Mouse (Mus musculus) cerebellum, adult 9-10 months (tissue): ENCODE measurements at regions not wholly inside any gene's neighbourhood (a gene's known extent, or its start where the extent isn't known, plus 50 kb on each side); places are given as distances from the start of the nearest gene placed in this dataset.
A peak's percentile ranks its signal among the peaks of the same experiment; 100 is the strongest.
"Not testable (repeated sequence)": the region's sequence is repeated elsewhere in the genome, so short reads cannot be mapped to it uniquely, and the experiment has no call there.

Experiments used
- DNase-seq: peaks from one replicate; pipeline ENCODE4 v3.0.0; 2022

DNA sequence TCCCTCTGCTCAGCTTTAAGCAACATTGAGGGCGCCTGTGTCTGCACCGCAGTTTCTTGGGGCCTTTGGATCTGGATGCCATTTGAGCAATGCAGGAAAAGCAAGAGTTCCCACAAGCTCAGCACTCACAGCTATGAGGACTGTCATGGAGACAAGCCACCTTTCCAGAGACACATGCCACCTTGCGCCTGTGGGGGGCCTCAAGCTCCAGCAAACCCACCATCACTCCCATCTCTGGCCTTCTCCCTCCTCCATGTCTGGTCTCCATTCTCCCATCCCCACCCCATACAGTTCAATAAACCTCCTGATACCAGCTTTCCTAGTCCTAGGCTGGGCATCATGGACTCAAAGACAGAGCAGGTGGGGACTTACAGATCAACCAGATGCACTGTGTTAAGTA lies 97.8 kb downstream of the Wdr11 start:
- DNase-seq: no peak

- no peak for DNase-seq
Measured at GRCm38 (mm10) chr7:129690868-129691267, 99.2 kb downstream of the Wdr11 start.

- DNase-seq: peak; percentile 6
Measured at GRCm38 (mm10) chr7:129691619-129692071, 100.0 kb downstream of the Wdr11 start.

- no peak for DNase-seq
Measured at GRCm38 (mm10) chr7:129693635-129694034, 102.0 kb downstream of the Wdr11 start.

- DNase-seq: no peak
Measured at GRCm38 (mm10) chr7:129694168-129694567, 102.5 kb downstream of the Wdr11 start.

GRCm38 (mm10) chr7:129699931-129700570 lies 108.4 kb downstream of the Wdr11 start:
- DNase-seq: no peak

DNA sequence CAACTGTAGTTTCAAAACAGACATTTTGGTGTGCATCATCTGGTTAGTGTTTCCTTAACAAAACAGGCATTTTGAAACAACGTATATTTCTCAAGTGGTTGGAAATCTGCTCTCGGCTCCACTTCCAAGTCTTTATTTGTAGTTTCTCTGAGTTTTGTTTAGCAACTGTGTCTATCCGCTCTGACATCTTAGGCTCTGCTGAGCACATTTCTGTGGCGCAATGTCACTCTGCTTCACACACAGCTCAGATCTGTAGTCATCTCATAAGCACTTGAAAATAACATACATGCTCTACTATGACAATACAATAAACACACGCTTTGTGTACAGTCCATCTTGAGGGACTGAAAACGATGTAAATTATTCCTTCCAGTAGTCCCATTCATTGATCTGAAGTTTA lies 135.9 kb downstream of the Wdr11 start:
- no peak for DNase-seq

GRCm38 (mm10) chr7:129729709-129730238 lies 138.1 kb downstream of the Wdr11 start:
- no peak for DNase-seq

- no peak for DNase-seq
Measured at GRCm38 (mm10) chr7:129730785-129731352, 139.2 kb downstream of the Wdr11 start.

- no peak for DNase-seq
Measured at GRCm38 (mm10) chr7:129742657-129743056, 151.0 kb downstream of the Wdr11 start.

DNA sequence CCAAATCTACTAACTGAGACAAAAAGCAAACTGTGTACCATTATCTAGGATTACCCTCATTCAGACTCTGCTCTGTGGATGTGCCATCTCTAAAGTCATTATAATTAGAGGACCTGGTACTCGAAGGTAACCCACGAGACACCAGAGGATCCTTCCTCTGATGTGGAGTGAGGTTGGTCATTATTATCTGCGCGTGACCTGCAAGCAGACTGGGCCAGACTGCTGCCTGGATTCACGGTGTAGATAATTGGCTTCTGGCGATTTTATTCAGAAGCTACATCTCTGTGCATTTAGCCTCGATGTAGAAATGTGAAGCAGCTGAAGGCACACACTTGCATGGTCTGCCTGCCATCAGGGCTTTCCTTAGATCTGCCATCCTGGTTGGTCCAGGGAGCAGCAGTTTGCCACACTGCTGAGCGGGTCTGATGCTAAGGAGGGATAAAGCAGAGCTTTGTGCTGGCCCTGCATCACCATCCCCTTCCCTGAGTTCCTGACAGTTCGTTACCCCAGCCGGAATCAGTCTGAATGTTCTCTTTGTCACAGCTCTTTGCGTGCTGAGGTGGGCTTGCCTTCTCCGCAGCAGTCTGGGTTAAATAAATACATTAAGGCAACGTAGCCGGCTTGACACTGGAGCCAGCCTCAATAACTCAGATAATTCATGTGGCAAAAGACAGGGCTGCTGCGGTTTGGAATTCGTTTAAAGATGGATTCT lies 152.4 kb downstream of the Wdr11 start:
- no peak for DNase-seq

DNA sequence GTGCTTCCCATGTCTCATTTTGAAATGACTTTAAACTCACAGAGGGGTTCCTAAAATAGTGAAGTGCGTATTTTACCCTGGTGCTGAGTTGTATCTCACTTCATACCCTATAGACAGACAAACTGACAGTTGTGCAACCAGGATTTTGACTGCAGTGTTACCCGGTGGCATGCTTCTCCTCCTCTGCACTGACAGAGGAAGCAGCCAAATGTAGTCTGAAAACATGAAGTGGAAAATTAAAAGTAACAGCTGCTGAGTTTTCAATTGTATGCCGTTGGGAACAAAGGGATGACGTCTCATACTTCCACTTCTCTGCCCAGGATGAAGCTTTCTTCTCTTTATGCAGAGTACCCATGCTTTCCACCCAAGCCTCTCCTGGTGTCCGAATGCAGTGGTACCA lies 155.0 kb downstream of the Wdr11 start:
- DNase-seq: no peak

DNA sequence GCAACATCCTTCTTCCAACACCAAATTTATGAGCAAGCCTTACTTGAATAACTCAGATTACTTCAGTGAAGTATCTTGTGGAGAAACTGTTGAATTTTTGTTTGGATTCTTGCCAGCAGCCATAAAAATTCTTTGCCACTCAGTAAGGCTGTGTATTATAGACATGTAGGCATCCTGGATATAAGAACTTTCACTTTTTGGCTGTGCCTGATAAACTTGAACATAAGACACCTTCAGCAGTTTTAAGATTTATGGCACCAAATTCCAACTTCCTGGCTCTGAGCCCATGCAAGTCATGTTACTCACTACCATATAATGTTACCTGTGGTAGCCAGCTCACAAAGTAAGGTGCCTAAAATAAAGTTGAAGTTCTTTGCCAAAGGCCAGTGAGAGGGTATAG lies 159.3 kb downstream of the Wdr11 start:
- DNase-seq: no peak

DNA sequence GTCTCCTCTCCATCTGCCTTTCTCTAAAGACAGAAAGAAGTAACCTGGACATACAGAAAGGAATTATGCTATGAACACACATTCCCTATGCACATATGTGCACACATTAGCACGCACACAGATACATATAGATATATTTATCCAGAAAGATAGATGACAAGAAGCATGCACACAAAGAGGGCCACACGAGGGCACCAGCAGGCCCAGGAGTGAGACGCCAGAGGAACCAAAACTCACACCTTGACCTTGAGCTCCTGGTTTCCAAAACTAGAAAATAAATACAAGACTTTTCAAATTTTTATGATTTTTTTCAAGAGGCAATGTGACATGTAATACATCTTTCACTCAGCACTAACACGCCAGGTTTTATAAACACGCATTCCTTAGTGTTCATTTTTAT lies 163.1 kb downstream of the Wdr11 start:
- no peak for DNase-seq

DNA sequence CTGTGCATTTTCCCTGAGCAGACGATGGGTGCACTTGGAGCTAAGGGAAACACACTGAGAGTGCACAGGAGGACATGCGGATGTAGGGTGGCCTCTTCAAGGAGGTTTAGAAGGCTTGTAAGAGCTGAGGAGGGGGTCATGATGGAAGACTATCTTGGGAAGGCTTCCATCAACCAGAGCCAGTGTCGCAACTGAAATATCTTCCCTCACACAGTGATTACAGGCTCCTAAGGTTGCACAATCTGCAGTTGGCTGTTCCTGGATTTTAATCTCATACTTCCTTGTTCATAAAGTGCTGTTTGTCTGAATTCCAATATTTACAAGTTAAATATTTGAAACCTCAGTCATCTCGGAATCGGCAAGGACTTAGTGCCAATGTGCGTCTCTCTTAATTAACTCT lies 164.5 kb downstream of the Wdr11 start:
- DNase-seq: no peak

GRCm38 (mm10) chr7:129759848-129760247 lies 168.2 kb downstream of the Wdr11 start:
- no peak for DNase-seq

DNA sequence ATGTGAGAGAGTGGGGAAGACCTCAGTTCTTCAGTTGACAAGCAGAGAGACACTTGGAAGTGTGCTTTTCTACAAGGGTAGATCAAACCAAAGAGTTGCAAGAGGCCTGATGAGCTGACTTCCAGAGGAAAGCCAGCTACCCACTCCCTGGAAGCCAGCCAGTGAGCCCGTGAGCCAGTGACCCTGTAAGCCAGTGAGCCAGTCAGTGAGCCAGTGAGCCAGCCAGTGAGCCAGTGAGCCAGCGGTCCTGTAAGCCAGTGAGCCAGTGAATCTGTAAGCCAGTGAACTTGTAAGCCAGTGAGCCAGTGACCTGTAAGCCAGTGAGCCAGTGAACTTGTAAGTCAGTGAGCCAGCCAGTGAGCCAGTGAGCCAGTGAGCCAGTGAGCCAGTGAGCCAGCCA lies 168.7 kb downstream of the Wdr11 start:
- DNase-seq: no peak

- no peak for DNase-seq
Measured at GRCm38 (mm10) chr7:129763754-129764153, 172.1 kb downstream of the Wdr11 start.

GRCm38 (mm10) chr7:129764456-129764970 lies 172.8 kb downstream of the Wdr11 start:
- no peak for DNase-seq

DNA sequence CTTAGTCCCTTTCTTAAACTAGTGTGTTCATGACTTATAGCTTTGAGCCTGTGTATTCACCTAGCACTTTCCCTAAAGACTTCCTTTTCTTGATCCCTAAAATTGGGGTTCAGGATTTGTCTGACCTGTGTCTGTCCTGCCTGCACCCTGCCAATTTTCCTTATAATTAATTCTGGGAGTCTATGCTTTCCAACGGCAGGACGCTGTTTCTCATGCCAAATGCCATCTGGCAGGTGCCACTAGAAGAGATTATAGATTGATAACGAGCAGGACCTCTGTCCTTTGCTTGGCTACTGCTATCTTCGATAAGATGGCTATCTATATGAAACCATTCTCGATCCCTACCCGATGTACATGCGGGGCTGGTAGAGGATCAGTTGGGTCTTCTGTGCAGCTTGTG lies 174.0 kb downstream of the Wdr11 start:
- DNase-seq: no peak

DNA sequence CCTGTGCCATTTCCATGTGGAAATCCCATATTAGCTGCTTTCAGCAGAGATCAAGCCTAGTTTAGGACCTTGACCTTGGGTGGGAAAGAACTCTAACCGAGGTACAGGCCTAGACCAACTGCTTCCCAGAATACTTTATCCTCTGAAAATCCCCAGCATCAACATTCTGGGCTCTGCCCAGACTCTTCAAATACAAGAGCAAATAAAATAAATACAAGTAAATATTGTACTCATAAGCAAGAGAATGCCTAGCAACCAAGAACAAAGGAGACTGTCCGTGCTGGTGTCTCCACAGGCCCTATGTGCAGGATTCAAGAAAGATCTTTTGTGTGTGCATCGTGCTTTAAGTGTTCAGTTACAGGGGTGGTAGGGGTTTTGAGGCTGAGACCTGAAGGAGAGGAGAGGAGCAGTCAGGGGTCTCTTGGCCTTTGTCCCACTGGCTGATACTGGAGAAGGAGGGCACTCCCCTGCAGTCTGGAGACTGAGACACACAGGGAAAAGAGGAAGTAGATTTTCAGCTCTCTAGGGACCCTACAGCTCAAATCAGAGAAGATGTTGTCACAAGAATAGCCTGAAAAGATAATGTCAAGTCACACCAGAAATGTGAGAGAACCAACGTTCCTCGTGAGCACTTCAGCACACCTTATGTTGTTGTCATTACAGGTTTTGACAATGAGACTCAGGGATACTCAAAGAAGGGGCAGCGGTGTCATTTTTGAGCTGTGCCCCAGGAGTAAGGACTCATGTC lies 174.6 kb downstream of the Wdr11 start:
- no peak for DNase-seq

DNA sequence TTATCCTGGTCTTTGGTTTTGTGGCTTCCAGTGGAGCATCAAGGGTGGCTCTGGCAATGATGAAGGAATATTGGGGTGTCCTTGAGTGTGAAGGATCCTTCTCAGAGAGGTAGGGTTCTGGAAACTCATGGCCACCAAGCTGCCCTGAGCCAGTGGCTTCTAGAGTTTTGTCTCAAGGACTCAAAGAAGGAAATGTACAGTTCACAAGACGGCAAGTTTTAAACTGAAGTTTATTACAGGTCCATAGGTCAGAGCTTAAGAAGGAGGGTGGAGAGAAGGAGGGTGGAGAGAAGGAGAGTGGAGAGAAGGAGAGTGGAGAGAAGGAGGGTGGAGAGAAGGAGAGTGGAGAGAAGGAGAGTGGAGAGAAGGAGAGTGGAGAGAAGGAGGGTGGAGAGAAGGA lies 178.0 kb downstream of the Wdr11 start:
- DNase-seq: not testable (repeated sequence)

- no peak for DNase-seq
Measured at GRCm38 (mm10) chr7:129771876-129772275, 180.2 kb downstream of the Wdr11 start.
